Mouse (Mus musculus): ENCODE results near the gene Cyp4v3. TPM values are rescaled to one million over a fixed set of nuclear protein-coding genes. Genes with fewer than 3 reads are reported as not detected.
"Not testable (repeated sequence)": the region's sequence is repeated elsewhere in the genome, so short reads cannot be mapped to it uniquely, and the experiment has no call there.

The Cyp4v3 gene
- polyA plus RNA-seq, 1 experiment from 2014 or later, result 1.7 TPM

DNA sequence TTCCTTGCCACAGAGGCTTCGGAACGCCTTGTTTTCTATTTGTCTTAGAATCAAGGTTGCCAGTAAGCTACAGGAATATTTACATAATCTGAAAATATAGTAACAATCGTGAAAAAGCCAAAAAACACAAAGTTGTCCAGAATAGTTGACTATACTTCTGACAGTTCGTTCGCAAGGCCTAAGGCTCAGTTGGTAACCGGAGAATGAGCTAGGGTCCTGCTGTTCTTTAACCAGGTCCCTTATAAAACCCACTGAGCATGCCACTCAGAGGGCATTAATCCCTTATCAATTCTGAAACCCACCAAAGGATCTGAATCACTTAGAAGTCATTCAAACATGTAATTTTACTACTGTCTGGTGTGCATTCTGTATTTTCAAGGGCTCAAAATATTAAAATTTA, 22.8 kb upstream of the Cyp4v3 start:
- no peaks in the 10 kb centered on the region for H3K9me3 ChIP-seq
- no peak overlapping the region for H3K9ac ChIP-seq
- no peak for ATAC-seq (ENCODE audit: insufficient number of reproducible peaks, insufficient read depth, low FRiP score, low TSS enrichment, low read depth)
- H3K4me3 ChIP-seq, result no peak overlapping the region
- WGBS, result 83% methylated on average over 6 of the region's 6 CpGs
- no peak overlapping the region for H3K27ac ChIP-seq
- H3K4me2 ChIP-seq, result no peak overlapping the region
- no peaks in the 10 kb centered on the region for H3K27me3 ChIP-seq
- peaks cover 3% of the 10 kb centered on the region; the same call in 1 of the 2 replicates for H3K36me3 ChIP-seq
- H3K4me1 ChIP-seq, result peaks cover 6% of the 10 kb centered on the region

DNA sequence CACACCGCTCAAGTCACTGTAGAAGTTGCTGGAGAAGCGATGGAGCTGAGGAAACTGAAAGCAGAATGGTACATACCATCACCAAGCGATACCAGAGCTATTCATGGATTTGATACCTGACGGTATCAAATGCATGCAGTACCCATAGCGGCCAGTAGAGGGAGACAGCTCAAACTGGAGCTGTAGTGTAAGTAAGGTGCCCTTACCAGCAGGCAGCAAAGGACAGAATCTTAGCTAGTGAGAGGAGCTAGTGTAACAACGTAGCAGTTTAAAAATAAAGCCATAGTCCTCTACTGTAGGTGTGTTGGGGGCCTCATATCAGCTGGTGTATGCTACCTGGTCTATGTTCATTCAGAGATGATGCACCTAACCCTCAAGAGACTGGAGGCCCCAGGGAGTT, 12.0 kb upstream of the Cyp4v3 start:
- Histone ChIP-seq H3K4me3 (no peak overlapping the region), H3K4me1 (no peaks in the 10 kb centered on the region), H3K36me3 (peaks cover 14% of the 10 kb centered on the region; the same call in 1 of the 2 replicates), H3K9me3 (no peaks in the 10 kb centered on the region), H3K4me2 (no peak overlapping the region), H3K27me3 (no peaks in the 10 kb centered on the region), H3K27ac (no peak overlapping the region), H3K9ac (no peak overlapping the region)
- no peak for ATAC-seq (ENCODE audit: insufficient number of reproducible peaks, insufficient read depth, low FRiP score, low TSS enrichment, low read depth)
- 19% methylated on average over 6 of the region's 6 CpGs for WGBS

DNA sequence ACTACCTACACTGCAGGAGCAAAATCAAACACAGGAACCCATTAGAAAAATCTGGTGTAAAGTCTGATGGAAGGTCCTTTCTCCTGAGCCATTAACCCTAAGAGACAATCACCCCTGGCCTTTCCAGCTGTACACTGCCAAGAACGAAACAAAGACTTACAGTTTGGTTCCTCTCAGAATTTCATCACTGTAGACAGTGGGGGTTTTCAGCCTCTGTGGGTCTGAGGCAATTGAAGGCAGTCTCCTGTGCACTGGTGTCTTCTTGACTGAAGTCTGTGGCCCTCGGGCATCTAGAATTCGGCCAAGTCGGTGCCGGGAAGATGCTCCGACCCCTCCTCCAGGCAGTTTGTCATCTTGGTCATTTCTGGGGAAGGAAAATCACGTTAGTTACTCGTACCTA, 11.3 kb upstream of the Cyp4v3 start:
- H3K4me3 ChIP-seq, result no peak overlapping the region
- H3K36me3 ChIP-seq, result peaks cover 14% of the 10 kb centered on the region; the same call in 1 of the 2 replicates
- H3K27ac ChIP-seq, result no peak overlapping the region
- WGBS, result 89% methylated on average over 8 of the region's 8 CpGs
- H3K9ac ChIP-seq, result no peak overlapping the region
- H3K4me2 ChIP-seq, result no peak overlapping the region
- H3K4me1 ChIP-seq, result no peaks in the 10 kb centered on the region
- H3K9me3 ChIP-seq, result no peaks in the 10 kb centered on the region
- no peaks in the 10 kb centered on the region for H3K27me3 ChIP-seq
- no peak for ATAC-seq (ENCODE audit: insufficient number of reproducible peaks, insufficient read depth, low FRiP score, low TSS enrichment, low read depth)

DNA sequence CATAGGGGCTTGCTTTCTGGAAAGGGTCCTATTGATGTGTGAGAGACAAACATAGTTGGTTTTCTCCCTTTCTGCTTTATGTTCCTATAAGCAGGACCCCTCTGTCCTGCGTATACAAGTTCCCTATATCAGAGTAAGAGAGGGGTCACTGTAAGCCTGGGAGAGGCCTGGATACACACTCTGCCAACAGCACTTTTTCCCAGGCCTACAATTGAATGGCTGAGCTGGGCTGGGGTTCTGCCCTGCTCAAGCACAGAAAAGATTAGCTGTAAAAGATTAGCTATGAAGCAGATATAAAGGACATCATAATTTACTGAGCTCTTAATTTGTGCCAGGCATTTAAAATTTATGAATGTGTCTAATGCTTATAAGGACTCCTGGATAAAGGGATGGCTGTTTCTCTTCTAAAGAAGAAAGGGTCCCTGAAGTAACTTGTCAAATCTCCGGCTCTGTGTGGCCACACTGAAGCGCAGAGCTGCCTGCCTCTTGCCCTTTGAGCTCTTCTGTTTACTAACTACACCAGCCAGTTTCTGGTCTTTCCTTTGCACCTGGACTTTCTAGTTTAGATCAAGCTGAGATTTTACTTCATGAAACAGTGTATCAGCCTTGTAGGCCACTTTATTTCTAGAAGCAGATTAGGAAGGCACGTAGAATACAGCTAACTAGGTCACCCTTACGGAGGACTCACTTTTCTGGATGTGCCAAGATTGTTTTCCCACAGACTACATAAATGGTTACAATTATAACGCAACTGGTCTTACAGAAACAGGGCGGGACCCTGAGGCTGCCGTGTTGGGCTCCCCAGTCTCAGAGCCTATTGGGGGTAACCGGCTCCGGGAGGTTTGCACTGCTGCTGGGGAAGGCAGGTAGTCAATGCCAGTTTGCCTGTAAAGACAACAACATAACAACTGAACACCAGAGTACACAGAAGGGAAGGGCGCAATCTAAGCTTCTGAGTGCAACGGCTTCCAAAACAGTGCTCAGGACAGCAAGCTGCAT, 8.9 kb upstream of the Cyp4v3 start:
- H3K36me3 ChIP-seq, result 0 out of 2 replicates have a peak, but pooled peaks cover 4% of the 10 kb centered on the region
- H3K27me3 ChIP-seq, result no peaks in the 10 kb centered on the region
- 89% methylated on average over 12 of the region's 12 CpGs for WGBS
- no peak overlapping the region for H3K9ac ChIP-seq
- H3K9me3 ChIP-seq, result no peaks in the 10 kb centered on the region
- H3K4me1 ChIP-seq, result no peaks in the 10 kb centered on the region
- no peak for ATAC-seq (ENCODE audit: insufficient number of reproducible peaks, insufficient read depth, low FRiP score, low TSS enrichment, low read depth)
- no peak overlapping the region for H3K4me2 ChIP-seq
- H3K4me3 ChIP-seq, result no peak overlapping the region
- H3K27ac ChIP-seq, result no peak overlapping the region

DNA sequence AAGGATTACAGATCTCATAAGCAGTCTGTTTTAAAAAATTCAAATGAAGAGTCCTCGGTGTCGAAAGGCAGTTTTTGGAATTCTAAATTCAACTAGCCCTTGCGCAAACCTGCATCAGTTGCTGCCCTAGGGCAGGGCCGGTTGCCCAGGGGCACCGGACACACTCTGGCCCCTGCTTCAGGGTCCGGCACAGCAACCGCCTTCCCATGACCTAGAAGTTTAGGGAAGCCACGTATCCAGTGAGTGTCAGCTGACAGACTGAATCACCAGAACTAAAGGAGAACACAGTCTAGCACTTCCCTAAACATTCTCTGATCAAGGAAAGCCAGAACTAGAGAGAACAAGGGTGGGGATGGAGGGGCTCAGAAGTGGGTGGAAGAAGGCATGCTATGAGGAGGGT, 477 bp upstream of the Cyp4v3 start:
- 2% methylated on average over 8 of the region's 8 CpGs for WGBS
- Histone ChIP-seq H3K4me2 (peak overlapping the region; percentile 88), H3K27ac (no peak overlapping the region), H3K4me1 (peaks cover 7% of the 10 kb centered on the region), H3K9me3 (no peaks in the 10 kb centered on the region), H3K36me3 (no peaks in the 10 kb centered on the region), H3K27me3 (0 out of 2 replicates have a peak, but pooled peaks cover 5% of the 10 kb centered on the region), H3K4me3 (peak overlapping the region; percentile 66), H3K9ac (peak overlapping the region; percentile 75)
- ATAC-seq (ENCODE audit: insufficient number of reproducible peaks, insufficient read depth, low FRiP score, low TSS enrichment, low read depth), result no peak

GRCm38 (mm10) chr8:45330856-45331255, 2.2 kb downstream of the Cyp4v3 start:
- 73% methylated on average over 3 of the region's 3 CpGs for WGBS
- Histone ChIP-seq H3K4me2 (no peak overlapping the region), H3K27ac (no peak overlapping the region), H3K27me3 (0 out of 2 replicates have a peak, but pooled peaks cover 5% of the 10 kb centered on the region), H3K4me3 (no peak overlapping the region), H3K4me1 (peaks cover 7% of the 10 kb centered on the region), H3K9ac (no peak overlapping the region), H3K9me3 (no peaks in the 10 kb centered on the region), H3K36me3 (no peaks in the 10 kb centered on the region)
- no peak for ATAC-seq (ENCODE audit: insufficient number of reproducible peaks, insufficient read depth, low FRiP score, low TSS enrichment, low read depth)

GRCm38 (mm10) chr8:45329206-45329980, 3.6 kb downstream of the Cyp4v3 start:
- Histone ChIP-seq H3K27me3 (0 out of 2 replicates have a peak, but pooled peaks cover 5% of the 10 kb centered on the region), H3K36me3 (no peaks in the 10 kb centered on the region), H3K27ac (no peak overlapping the region), H3K4me2 (no peak overlapping the region), H3K9me3 (no peaks in the 10 kb centered on the region), H3K4me3 (no peak overlapping the region), H3K4me1 (peaks cover 7% of the 10 kb centered on the region), H3K9ac (no peak overlapping the region)
- ATAC-seq (ENCODE audit: insufficient number of reproducible peaks, insufficient read depth, low FRiP score, low TSS enrichment, low read depth), result no peak
- 86% methylated on average over 6 of the region's 6 CpGs for WGBS

- ATAC-seq (ENCODE audit: insufficient number of reproducible peaks, insufficient read depth, low FRiP score, low TSS enrichment, low read depth); H3K9me3 ChIP-seq; H3K27ac ChIP-seq: not testable (repeated sequence)
Observed at GRCm38 (mm10) chr8:45327076-45327475, 5.9 kb downstream of the Cyp4v3 start.

DNA sequence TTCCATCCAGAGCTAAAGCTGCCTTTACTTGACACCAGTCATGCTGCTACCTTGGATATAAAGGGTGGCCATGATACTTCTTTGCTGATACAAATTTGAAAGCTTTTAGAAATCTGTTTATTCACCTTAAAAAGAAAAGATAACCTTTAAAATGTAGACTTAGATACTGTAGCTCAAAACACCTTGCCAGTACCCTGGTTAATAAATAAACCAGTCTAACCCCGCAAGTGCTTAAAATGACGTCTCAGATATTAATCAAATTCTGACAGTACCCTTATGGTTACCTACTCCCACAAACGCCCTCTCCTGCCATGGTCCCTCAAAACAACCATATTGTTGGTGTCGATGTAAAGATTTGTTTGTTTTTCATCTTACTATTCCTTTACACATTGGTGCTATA, 8.9 kb downstream of the Cyp4v3 start:
- Histone ChIP-seq H3K9ac (no peak overlapping the region), H3K27ac (no peak overlapping the region), H3K4me1 (no peaks in the 10 kb centered on the region), H3K9me3 (no peaks in the 10 kb centered on the region), H3K27me3 (no peaks in the 10 kb centered on the region), H3K4me2 (no peak overlapping the region), H3K36me3 (no peaks in the 10 kb centered on the region), H3K4me3 (no peak overlapping the region)
- ATAC-seq (ENCODE audit: insufficient number of reproducible peaks, insufficient read depth, low FRiP score, low TSS enrichment, low read depth), result no peak
- 81% methylated on average over 4 of the region's 4 CpGs for WGBS

More at GRCm38 (mm10) chr8:45327076-45327475, 5.9 kb downstream of the Cyp4v3 start:
- H3K4me1 ChIP-seq, H3K9ac ChIP-seq, H3K36me3 ChIP-seq, H3K4me2 ChIP-seq, H3K4me3 ChIP-seq, H3K27me3 ChIP-seq: not testable (repeated sequence)

DNA sequence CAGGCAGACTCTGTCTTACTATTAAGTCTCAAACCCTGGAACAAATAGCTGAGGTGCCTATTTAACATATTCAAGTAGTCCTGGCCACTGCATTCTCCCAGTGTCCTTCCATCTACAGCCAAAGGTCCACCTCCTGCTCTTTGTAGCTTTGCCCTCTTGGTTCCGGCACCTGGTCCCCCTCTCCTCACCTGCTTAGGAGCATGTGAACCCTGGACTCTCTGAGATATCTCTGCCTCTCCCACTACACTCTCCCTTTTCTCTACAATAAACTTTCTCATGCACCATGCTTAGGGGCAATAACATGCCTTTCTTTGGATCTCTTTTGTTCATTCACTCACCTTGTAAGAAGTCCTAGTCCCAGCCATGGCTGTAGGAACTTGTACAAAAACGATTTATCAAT, 11.7 kb downstream of the Cyp4v3 start:
- no peak overlapping the region for H3K9ac ChIP-seq
- no peak overlapping the region for H3K27ac ChIP-seq
- WGBS, result 79% methylated on average over 2 of the region's 2 CpGs
- H3K36me3 ChIP-seq, result no peaks in the 10 kb centered on the region
- no peak overlapping the region for H3K4me3 ChIP-seq
- H3K9me3 ChIP-seq, result no peaks in the 10 kb centered on the region
- no peaks in the 10 kb centered on the region for H3K4me1 ChIP-seq
- no peaks in the 10 kb centered on the region for H3K27me3 ChIP-seq
- no peak overlapping the region for H3K4me2 ChIP-seq
- ATAC-seq (ENCODE audit: insufficient number of reproducible peaks, insufficient read depth, low FRiP score, low TSS enrichment, low read depth), result no peak

DNA sequence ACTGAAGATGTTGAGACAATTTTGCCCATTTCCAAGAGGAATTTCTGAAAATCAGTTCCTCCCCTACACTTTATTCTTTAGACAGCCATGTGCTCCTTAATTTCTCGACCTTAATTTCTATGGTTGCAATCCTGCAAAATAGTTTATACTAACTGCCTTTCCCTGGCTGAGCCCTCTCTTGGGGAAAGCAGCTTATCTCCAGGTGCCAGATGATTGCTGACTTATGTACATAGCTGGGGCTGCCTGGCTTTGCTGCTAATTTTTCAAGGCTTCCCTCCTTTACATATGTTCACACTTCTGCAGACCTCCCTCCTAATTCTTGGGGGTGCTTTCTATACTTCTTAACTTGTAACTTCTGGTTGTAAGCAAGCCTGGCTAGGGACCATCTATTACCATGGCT, 12.1 kb downstream of the Cyp4v3 start:
- Histone ChIP-seq H3K9me3 (no peaks in the 10 kb centered on the region), H3K9ac (no peak overlapping the region), H3K4me2 (no peak overlapping the region), H3K4me1 (no peaks in the 10 kb centered on the region), H3K4me3 (no peak overlapping the region), H3K27me3 (no peaks in the 10 kb centered on the region), H3K27ac (no peak overlapping the region), H3K36me3 (no peaks in the 10 kb centered on the region)
- no peak for ATAC-seq (ENCODE audit: insufficient number of reproducible peaks, insufficient read depth, low FRiP score, low TSS enrichment, low read depth)
- WGBS, result 63% methylated on average over 1 of the region's 1 CpGs
